Mouse (Mus musculus) cerebellum, adult 2 months (tissue): ENCODE measurements at regions not wholly inside any gene's neighbourhood (a gene's known extent, or its start where the extent isn't known, plus 50 kb on each side); places are given as distances from the start of the nearest gene placed in this dataset.

Experiments used
- CTCF ChIP-seq: fragments of 200-500 bp; IDR thresholded peaks from 2 replicates; pipeline ENCODE4 v1.5.1; 2011; ENCODE audit warnings: low read depth, mild to moderate bottlenecking, control low read depth, low read length, moderate library complexity, borderline replicate concordance; ENCODE audit not compliant: insufficient read depth
- POLR2A ChIP-seq: fragments of 200-500 bp; IDR thresholded peaks from 2 replicates; pipeline ENCODE4 v1.6.1; 2011; ENCODE audit warnings: low read length, control low read depth, borderline replicate concordance; ENCODE audit not compliant: insufficient read depth

- no peak for TF ChIP-seq CTCF
- no peak for TF ChIP-seq POLR2A
These were observed 115.8 kb upstream of the Tshz3 start for GRCm38 (mm10) chr7:36582074-36582473.
